Mouse (Mus musculus) heart, adult 18-20 months (tissue): Measurements from ENCODE around the gene Runx3. TPM values are rescaled to one million over a fixed set of nuclear protein-coding genes. Genes with fewer than 3 reads are reported as not detected.

ENCODE experiments used
- DNase-seq, 2 experiments: peaks; one replicate each; pipeline ENCODE4 v3.0.0; 2021 to 2022; ENCODE audit warnings: mixed read lengths in 1 of 2
- total RNA-seq, 2 experiments: library from RNA; stranded (reverse); gene quantifications; 2 replicates each; pipeline ENCODE4 v1.2.3; 2021

Gene Runx3
- total RNA-seq, 2 experiments from 2014 or later, result 1.8 to 1.9 TPM

- no peak for DNase-seq
Measured at GRCm38 (mm10) chr4:135221632-135222407, 101.4 kb downstream of the Runx3 start.

GRCm38 (mm10) chr4:135223808-135224207, 103.4 kb downstream of the Runx3 start:
- no peak for DNase-seq

GRCm38 (mm10) chr4:135226008-135226667, 105.7 kb downstream of the Runx3 start:
- DNase-seq, result no peak

Other genes with a start within 250 kb of the Runx3 start
- 10 to 100 TPM; 61.9 to 65.3 TPM for gene Tmem50a, start 205.6 kb upstream of the Runx3 start, total RNA-seq
- 100 to 1,000 TPM; 177 to 237 TPM for gene Rsrp1, start 197.1 kb upstream of the Runx3 start, total RNA-seq
- 10 to 100 TPM; 52.5 to 56.9 TPM for gene Syf2, start 189.8 kb upstream of the Runx3 start, total RNA-seq
- gene Clic4, start 152.2 kb downstream of the Runx3 start, total RNA-seq, result 100 to 1,000 TPM; 253 to 258 TPM
- gene Srrm1, start 232.7 kb downstream of the Runx3 start, total RNA-seq, result 10 to 100 TPM; 45.3 to 60.2 TPM